Mouse (Mus musculus) testis, adult 2 months (tissue): Measurements from ENCODE around the gene Rab5b.
"Not testable (repeated sequence)": the region's sequence is repeated elsewhere in the genome, so short reads cannot be mapped to it uniquely, and the experiment has no call there.

ENCODE experiments used
- CTCF ChIP-seq: fragments of 200-500 bp; IDR thresholded peaks from 2 replicates; pipeline ENCODE4 v1.5.1; 2012; ENCODE audit warnings: low read depth, mild to moderate bottlenecking, inconsistent platforms, low read length, moderate library complexity; ENCODE audit not compliant: control insufficient read depth, insufficient read depth, insufficient replicate concordance
- POLR2A ChIP-seq: fragments of 200-500 bp; IDR thresholded peaks from 2 replicates; pipeline ENCODE4 v1.6.1; 2012; ENCODE audit warnings: low read depth, mild to moderate bottlenecking, inconsistent platforms, low read length, moderate library complexity; ENCODE audit not compliant: control insufficient read depth

GRCm38 (mm10) chr10:128725466-128725865 is 29.4 kb upstream of the Rab5b start:
- TF ChIP-seq POLR2A, CTCF: not testable (repeated sequence)
